Mouse (Mus musculus): Measurements from ENCODE around the gene Wdr31.

DNA sequence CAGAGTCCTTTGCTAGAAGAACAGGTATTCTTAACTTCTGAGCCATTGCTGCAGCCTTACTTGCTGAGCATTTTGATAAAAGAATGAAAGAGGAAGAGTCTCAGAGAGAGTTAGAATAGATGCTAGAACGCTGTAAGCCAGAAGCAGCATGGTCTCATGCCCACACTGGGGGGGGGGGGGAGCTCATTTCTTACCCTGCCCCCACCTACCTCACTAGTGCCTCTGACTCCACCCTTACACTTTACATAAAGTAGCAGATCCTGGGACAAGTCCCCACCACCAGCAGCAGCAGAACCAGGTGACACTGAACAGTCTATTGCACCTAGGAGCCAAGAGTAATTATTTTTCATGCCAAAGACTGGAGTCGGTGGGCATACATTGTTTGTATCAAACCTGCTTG is 4.4 kb upstream of the Wdr31 start:
- TF ChIP-seq CTCF (IDR thresholded peaks at IDR 0.05; ENCODE audit: extremely low read depth, insufficient read depth, low read length) (no peak), POLR2A (IDR thresholded peaks at IDR 0.05; ENCODE audit: extremely low read depth, insufficient read depth, low read length) (no peak)

Measured in cortical plate, adult 2 months (tissue).